Mouse (Mus musculus) limb, embryonic 12.5 days (tissue): Measurements from ENCODE around the gene Cog6. TPM values are rescaled to one million over a fixed set of nuclear protein-coding genes. Genes with fewer than 3 reads are reported as not detected.

ENCODE experiments used
- ATAC-seq: fragments of 200-750 bp; cut with Nextera tagmentation; 2 replicates; pipeline ENCODE4 v1.8.0; 2017; ENCODE audit warnings: low read depth, moderate TSS enrichment; ENCODE audit not compliant: insufficient number of reproducible peaks, insufficient read depth, low FRiP score, low TSS enrichment
- H3K27ac ChIP-seq: fragments of 300-500 bp; sonication (generic); 2 replicates; pipeline ENCODE4 v1.5.1; 2016; ENCODE audit warnings: mild to moderate bottlenecking, moderate library complexity
- H3K27me3 ChIP-seq: fragments of 300-500 bp; sonication (generic); 2 replicates; pipeline ENCODE4 v1.6.1; 2016; ENCODE audit warnings: mild to moderate bottlenecking, moderate library complexity
- H3K36me3 ChIP-seq: fragments of 300-500 bp; sonication (generic); 2 replicates; pipeline ENCODE4 v1.6.1; 2016; ENCODE audit warnings: mild to moderate bottlenecking, moderate library complexity
- H3K4me1 ChIP-seq: fragments of 300-500 bp; sonication (generic); replicated peaks from 2 replicates; pipeline ENCODE4 v1.6.1; 2016
- H3K4me2 ChIP-seq: fragments of 300-500 bp; sonication (generic); 2 replicates; pipeline ENCODE4 v1.6.1; 2016; ENCODE audit warnings: mild to moderate bottlenecking, moderate library complexity
- H3K4me3 ChIP-seq: fragments of 300-500 bp; sonication (generic); replicated peaks from 2 replicates; pipeline ENCODE4 v1.5.1; 2016; ENCODE audit warnings: mild to moderate bottlenecking
- H3K9ac ChIP-seq: fragments of 300-500 bp; sonication (generic); replicated peaks from 2 replicates; pipeline ENCODE4 v1.6.1; 2016; ENCODE audit warnings: mild to moderate bottlenecking, moderate library complexity
- H3K9me3 ChIP-seq: fragments of 300-500 bp; sonication (generic); 2 replicates; pipeline ENCODE4 v1.6.1; 2016; ENCODE audit warnings: mild to moderate bottlenecking, moderate library complexity
- WGBS: fragments of 180-500 bp; shearing (Covaris S2); methylation state at CpG from one replicate; pipeline ENCODE4 v1.1.7; 2016; 5-methylcytosine and 5-hydroxymethylcytosine counted together
- polyA plus RNA-seq: library from polyadenylated mRNA; unstranded; fragments of >200 nt; fragmentation: Nextera tagmentation; extraction: Ambion mirVana; gene quantifications from 2 replicates; pipeline ENCODE4 v1.2.1, GENCODE M21; 2016

Gene Cog6
- polyA plus RNA-seq = 47.9 and 51.5 TPM in 2 replicates

DNA sequence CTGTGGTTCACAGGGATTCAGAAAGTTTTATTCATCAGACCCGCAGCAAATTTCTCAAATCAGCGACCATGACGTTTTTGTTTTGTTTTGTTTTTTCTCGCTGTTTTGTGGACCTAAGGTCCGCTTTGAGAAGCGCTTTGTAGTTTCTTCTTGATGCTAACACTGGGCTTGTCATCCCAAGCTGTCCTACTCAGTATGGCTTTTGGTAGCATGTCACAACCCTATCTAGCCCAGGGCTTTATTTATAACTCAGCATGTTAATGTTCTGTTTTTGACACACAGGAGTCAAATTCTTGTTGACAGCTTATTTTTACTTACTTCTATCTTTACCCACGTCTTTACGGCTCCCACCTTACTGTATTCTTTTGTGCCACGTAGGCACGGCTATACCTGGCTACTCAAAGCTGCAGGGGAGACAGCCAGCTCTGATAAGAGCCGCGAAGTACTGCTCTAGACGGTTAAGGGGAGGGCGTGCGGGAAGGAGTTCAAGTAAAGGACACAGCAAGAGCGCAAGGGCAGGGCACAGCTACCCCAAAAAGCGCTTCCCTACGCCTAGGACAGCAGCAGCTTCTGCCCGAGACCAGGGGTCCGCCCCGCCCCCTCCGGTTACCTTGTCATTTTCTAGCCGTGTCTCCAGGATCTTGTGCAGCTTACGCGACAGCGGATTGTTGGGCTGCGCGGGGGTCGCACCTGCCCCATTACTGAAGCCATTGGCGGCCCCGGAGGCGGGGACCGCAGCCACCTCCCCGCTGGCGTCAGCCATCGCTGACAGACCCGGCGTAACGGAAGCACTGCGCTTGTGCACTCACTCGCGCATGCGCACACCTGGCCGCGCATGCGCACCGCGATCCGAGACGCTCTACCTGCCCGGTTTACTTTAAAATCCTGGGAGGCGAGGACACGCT, at the start of gene Cog6:
Gene Cog6, minus strand, starts transcription at position 802 of the 905 bp plus-strand sequence.
- whole genome bisulfite sequencing = 8% methylated on average over 53 of the region's 53 CpGs
- peak; percentile 80 for ATAC-seq
- Histone ChIP-seq H3K36me3 (peaks cover 13% of the 10 kb centered on the region; the same call in 1 of the 2 replicates), H3K4me2 (peak within 1 kb of the TSS; percentile 74), H3K4me3 (peak within 1 kb of the TSS; percentile 75), H3K9ac (peak within 1 kb of the TSS; percentile 73), H3K9me3 (no peaks in the 10 kb centered on the region), H3K27ac (peak within 1 kb of the TSS; percentile 59; the same call in 1 of the 2 replicates), H3K4me1 (peaks cover 9% of the 10 kb centered on the region), H3K27me3 (no peaks in the 10 kb centered on the region)

GRCm38 (mm10) chr3:53066095-53066372, 49.0 kb upstream of the Cog6 start:
- H3K9me3 ChIP-seq = peaks cover 3% of the 10 kb centered on the region; the same call in 1 of the 2 replicates
- H3K4me3 ChIP-seq = no peak overlapping the region
- no peaks in the 10 kb centered on the region for H3K36me3 ChIP-seq
- H3K4me2 ChIP-seq = 0 out of 2 replicates have a peak overlapping the region, but pooled peaks have one; percentile 6
- H3K9ac ChIP-seq = no peak overlapping the region
- no peaks in the 10 kb centered on the region for H3K27me3 ChIP-seq
- peaks cover 28% of the 10 kb centered on the region for H3K4me1 ChIP-seq
- 37% methylated on average over 4 of the region's 4 CpGs for WGBS
- H3K27ac ChIP-seq = peak overlapping the region; percentile 70
- no peak for ATAC-seq

DNA sequence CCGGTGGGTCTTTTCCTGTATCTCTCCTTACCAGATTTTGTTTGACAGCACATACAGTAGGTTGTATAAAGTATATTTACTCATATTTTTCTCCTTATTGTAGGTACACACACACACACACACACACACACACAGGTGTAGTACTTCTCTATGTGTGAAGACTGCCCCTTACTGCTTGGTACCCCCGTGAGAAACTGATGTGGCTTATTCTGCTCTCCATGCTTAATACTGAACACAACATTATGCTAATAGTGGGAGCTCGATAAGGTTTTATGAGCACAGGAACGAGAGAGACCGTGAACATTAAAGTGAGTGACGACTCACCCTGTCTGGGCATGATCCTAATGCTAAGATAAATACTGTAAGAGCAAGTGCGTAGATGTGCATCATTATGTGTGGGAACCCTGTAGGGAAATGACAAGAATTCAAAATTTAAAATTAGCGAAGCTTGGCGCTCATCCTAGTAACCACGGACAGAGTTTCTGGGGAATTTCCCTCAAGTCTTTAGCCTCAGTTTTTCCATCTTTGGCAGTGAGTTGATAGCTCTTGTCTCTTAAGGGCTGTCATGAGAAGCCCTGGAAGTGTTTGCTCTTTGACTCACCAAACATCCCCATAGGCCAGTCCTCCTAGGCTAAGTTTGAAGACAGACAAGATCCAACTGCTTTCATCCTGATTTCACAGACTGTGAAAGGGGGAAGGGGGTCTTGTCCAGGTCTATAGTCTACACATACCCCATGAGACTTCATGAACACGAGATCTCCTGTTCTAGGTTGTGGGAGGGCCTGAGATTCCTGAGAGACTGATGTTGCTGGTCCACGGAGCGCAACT, 48.4 kb upstream of the Cog6 start:
- 0 out of 2 replicates have a peak, but pooled peaks have one; percentile 56 for ATAC-seq
- 0 out of 2 replicates have a peak overlapping the region, but pooled peaks have one; percentile 6 for H3K4me2 ChIP-seq
- 63% methylated on average over 13 of the region's 13 CpGs for WGBS

GRCm38 (mm10) chr3:53063423-53064147, 46.5 kb upstream of the Cog6 start:
- H3K36me3 ChIP-seq = no peaks in the 10 kb centered on the region
- 56% methylated on average over 13 of the region's 13 CpGs for WGBS
- H3K27ac ChIP-seq = no peak overlapping the region
- ATAC-seq = no peak
- H3K4me3 ChIP-seq = no peak overlapping the region
- H3K4me2 ChIP-seq = no peak overlapping the region
- no peak overlapping the region for H3K9ac ChIP-seq
- peaks cover 3% of the 10 kb centered on the region; the same call in 1 of the 2 replicates for H3K9me3 ChIP-seq
- peaks cover 36% of the 10 kb centered on the region for H3K4me1 ChIP-seq
- no peaks in the 10 kb centered on the region for H3K27me3 ChIP-seq

More for the DNA sequence above, 48.4 kb upstream of the Cog6 start:
- H3K4me1 ChIP-seq = peaks cover 28% of the 10 kb centered on the region
- H3K27ac ChIP-seq = peak overlapping the region; percentile 70
- H3K27me3 ChIP-seq = no peaks in the 10 kb centered on the region
- H3K4me3 ChIP-seq = no peak overlapping the region
- H3K9me3 ChIP-seq = peaks cover 3% of the 10 kb centered on the region; the same call in 1 of the 2 replicates
- H3K9ac ChIP-seq = no peak overlapping the region
- H3K36me3 ChIP-seq = no peaks in the 10 kb centered on the region

- H3K4me2 ChIP-seq = no peak overlapping the region
- H3K36me3 ChIP-seq = no peaks in the 10 kb centered on the region
- no peak overlapping the region for H3K4me3 ChIP-seq
- H3K27me3 ChIP-seq = no peaks in the 10 kb centered on the region
- no peak overlapping the region for H3K27ac ChIP-seq
- no peak for ATAC-seq
- 80% methylated on average over 2 of the region's 2 CpGs for WGBS
- H3K9ac ChIP-seq = no peak overlapping the region
- no peaks in the 10 kb centered on the region for H3K9me3 ChIP-seq
- H3K4me1 ChIP-seq = peaks cover 43% of the 10 kb centered on the region
Measured at GRCm38 (mm10) chr3:53059959-53060358, 42.9 kb upstream of the Cog6 start.

GRCm38 (mm10) chr3:53056430-53056829, 39.4 kb upstream of the Cog6 start:
- Histone ChIP-seq H3K4me2 (no peak overlapping the region), H3K9ac (no peak overlapping the region), H3K9me3 (no peaks in the 10 kb centered on the region), H3K4me1 (peaks cover 41% of the 10 kb centered on the region), H3K27ac (no peak overlapping the region), H3K27me3 (no peaks in the 10 kb centered on the region), H3K4me3 (no peak overlapping the region), H3K36me3 (no peaks in the 10 kb centered on the region)
- ATAC-seq = no peak
- 71% methylated on average over 10 of the region's 10 CpGs for WGBS

DNA sequence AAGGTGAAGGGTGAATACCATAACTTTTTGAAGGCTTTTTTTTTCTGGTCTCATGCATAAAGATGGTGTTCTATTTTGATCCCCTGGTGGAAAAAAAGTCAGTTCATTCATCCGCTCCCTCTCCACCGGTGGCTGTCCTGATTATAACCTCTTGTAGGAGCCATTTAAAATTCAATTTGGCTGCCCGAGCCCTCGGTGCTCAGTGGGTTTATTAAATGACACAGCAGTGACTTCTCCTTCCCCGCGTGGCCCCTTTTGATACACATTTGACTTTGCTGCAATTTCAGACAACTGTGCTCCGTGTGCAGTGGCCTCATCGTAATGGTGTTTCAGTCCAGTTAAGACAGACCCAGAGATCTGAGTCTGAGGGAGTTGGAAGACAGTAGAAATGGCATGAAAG, 35.3 kb upstream of the Cog6 start:
- H3K4me1 ChIP-seq = peaks cover 26% of the 10 kb centered on the region
- H3K4me3 ChIP-seq = no peak overlapping the region
- H3K27me3 ChIP-seq = no peaks in the 10 kb centered on the region
- WGBS = 57% methylated on average over 8 of the region's 8 CpGs
- no peak overlapping the region for H3K9ac ChIP-seq
- no peak overlapping the region for H3K27ac ChIP-seq
- no peak for ATAC-seq
- no peaks in the 10 kb centered on the region for H3K36me3 ChIP-seq
- no peaks in the 10 kb centered on the region for H3K9me3 ChIP-seq
- H3K4me2 ChIP-seq = no peak overlapping the region

GRCm38 (mm10) chr3:53046371-53046770, 29.3 kb upstream of the Cog6 start:
- H3K4me3 ChIP-seq = no peak overlapping the region
- ATAC-seq = no peak
- H3K4me1 ChIP-seq = peaks cover 31% of the 10 kb centered on the region
- H3K27me3 ChIP-seq = peaks cover 6% of the 10 kb centered on the region; the same call in 1 of the 2 replicates
- no peaks in the 10 kb centered on the region for H3K36me3 ChIP-seq
- H3K9me3 ChIP-seq = no peaks in the 10 kb centered on the region
- no peak overlapping the region for H3K9ac ChIP-seq
- H3K4me2 ChIP-seq = no peak overlapping the region
- H3K27ac ChIP-seq = no peak overlapping the region
- 88% methylated on average over 6 of the region's 6 CpGs for WGBS

DNA sequence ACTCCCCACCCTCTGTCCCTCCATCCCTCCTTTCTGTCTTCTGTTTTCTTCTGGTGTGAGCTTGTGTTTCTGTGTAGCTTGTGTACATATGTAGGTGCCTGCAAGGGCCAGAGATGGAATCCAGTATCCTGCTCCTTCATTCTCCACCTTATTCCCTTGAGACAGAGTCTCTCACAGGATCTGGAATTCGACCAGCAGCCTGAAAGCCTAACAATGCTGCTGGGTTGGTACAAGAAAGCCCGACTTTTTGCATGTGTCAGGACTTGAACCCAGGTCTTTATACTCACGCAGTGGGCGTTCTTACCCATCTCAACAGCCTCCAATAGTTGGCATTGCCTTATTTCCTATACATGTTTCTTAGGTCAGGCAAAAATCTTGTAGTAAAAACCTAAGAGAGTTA, 28.7 kb upstream of the Cog6 start:
- H3K36me3 ChIP-seq = no peaks in the 10 kb centered on the region
- no peak overlapping the region for H3K9ac ChIP-seq
- no peaks in the 10 kb centered on the region for H3K9me3 ChIP-seq
- H3K4me2 ChIP-seq = peak overlapping the region; percentile 22
- ATAC-seq = no peak
- no peak overlapping the region for H3K27ac ChIP-seq
- peaks cover 35% of the 10 kb centered on the region for H3K4me1 ChIP-seq
- peaks cover 6% of the 10 kb centered on the region; the same call in 1 of the 2 replicates for H3K27me3 ChIP-seq
- H3K4me3 ChIP-seq = no peak overlapping the region
- 84% methylated on average over 4 of the region's 4 CpGs for WGBS

- peaks cover 6% of the 10 kb centered on the region; the same call in 1 of the 2 replicates for H3K27me3 ChIP-seq
- H3K4me2 ChIP-seq = peak overlapping the region; percentile 87
- H3K4me1 ChIP-seq = peaks cover 42% of the 10 kb centered on the region
- WGBS = 37% methylated on average over 11 of the region's 11 CpGs
- no peak for ATAC-seq
- H3K36me3 ChIP-seq = no peaks in the 10 kb centered on the region
- no peaks in the 10 kb centered on the region for H3K9me3 ChIP-seq
- H3K27ac ChIP-seq = peak overlapping the region; percentile 90
- peak overlapping the region; percentile 33 for H3K4me3 ChIP-seq
- H3K9ac ChIP-seq = peak overlapping the region; percentile 40
Measured at GRCm38 (mm10) chr3:53044682-53045299, 27.8 kb upstream of the Cog6 start.
